Mouse (Mus musculus) frontal cortex, adult (tissue): Measurements from ENCODE around the gene Armh3.
A peak's percentile ranks its signal among the peaks of the same experiment; 100 is the strongest.
"Not testable (repeated sequence)": the region's sequence is repeated elsewhere in the genome, so short reads cannot be mapped to it uniquely, and the experiment has no call there.

ENCODE experiments used
- ATAC-seq: cut with Nextera tagmentation; 2 replicates; pipeline ENCODE4 v1.9.2; 2017; ENCODE audit warnings: mild to moderate bottlenecking, moderate library complexity, mixed read lengths; ENCODE audit not compliant: low TSS enrichment

Gene Armh3

DNA sequence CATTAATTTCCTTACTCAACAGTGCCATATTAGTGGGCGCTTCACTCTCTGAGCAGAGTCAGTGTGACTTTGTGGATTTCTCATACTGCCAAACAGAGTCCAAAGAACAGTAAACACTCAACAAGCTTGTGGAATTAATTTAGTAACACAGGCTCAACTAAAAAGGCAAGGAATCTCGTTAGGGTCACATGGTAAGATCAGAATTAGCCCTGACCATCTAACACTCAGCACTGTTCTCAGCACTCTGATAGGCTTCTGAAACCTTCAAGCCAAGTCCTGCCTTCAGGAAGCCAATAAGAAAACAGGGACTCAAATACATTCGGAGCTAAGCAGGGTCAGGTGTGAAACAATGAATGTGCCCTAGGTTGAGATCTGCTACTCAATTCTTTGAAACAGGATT is 172.1 kb downstream of the Armh3 start:
- ATAC-seq: no peak

GRCm38 (mm10) chr19:45821832-45822231 is 176.5 kb downstream of the Armh3 start:
- 0 out of 2 replicates have a peak, but pooled peaks have one; percentile 35 for ATAC-seq

DNA sequence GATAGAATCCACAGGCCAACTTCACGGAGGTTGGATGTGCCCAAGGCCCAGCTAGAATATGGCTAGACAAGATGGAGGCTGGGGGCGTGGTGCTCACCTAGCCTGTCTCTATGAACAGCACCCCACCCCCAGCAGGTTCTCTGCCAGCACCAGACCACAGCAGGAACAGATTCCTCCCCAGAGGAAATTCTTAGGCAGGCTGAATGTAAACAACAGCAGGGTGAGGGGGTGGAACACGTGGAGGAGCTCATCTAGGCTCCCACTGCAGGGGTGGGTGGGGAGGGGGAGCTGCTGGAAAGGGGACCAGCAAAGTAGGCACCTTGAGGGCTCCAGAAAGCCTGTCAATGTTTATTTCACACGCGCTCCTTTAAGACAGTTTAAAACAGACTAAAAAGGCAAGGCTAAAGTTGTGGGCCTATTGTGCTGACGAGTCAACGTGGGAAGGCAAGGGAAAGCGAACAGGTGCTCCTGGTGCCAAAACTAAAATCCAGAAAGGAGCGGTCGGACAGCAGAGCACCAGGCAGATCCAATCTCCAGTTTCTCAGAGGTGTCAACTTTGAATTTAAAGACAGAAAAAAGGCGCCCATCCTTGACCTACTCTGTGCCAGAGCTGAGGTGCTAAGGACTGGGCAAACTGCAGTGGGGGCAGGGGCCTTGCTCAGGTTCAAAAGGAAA is 180.3 kb downstream of the Armh3 start:
- no peak for ATAC-seq

DNA sequence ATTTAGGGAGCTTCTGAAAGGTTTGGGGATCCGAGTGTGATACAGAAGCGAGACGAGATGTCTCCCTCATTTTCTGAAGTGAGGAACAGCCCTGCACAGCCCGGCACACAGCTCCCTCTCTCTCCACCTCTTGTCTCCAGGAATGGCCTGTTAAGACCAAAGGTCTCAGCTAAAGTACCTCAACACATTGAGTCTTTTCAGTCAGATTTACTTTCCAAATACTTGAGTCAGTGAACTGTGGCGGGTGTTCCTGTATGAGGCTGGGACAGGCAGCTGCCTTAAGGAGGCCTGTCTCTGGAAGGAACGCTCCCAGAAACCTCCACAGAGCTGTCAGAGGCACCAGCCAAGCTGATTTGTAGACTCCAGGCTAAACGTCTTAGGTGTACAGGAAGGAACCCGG is 181.6 kb downstream of the Armh3 start:
- no peak for ATAC-seq

GRCm38 (mm10) chr19:45815831-45816405 is 182.4 kb downstream of the Armh3 start, which contains the start of gene Kcnip2:
Gene Kcnip2, minus strand, starts transcription at chr19:45816061.
- ATAC-seq: peak; percentile 33

GRCm38 (mm10) chr19:45815170-45815569 is 183.1 kb downstream of the Armh3 start:
- peak; percentile 13; the same call in 1 of the 2 replicates for ATAC-seq

- ATAC-seq: no peak
These were observed 184.5 kb downstream of the Armh3 start for GRCm38 (mm10) chr19:45813801-45814200.

GRCm38 (mm10) chr19:45813263-45813662 is 185.0 kb downstream of the Armh3 start:
- no peak for ATAC-seq

DNA sequence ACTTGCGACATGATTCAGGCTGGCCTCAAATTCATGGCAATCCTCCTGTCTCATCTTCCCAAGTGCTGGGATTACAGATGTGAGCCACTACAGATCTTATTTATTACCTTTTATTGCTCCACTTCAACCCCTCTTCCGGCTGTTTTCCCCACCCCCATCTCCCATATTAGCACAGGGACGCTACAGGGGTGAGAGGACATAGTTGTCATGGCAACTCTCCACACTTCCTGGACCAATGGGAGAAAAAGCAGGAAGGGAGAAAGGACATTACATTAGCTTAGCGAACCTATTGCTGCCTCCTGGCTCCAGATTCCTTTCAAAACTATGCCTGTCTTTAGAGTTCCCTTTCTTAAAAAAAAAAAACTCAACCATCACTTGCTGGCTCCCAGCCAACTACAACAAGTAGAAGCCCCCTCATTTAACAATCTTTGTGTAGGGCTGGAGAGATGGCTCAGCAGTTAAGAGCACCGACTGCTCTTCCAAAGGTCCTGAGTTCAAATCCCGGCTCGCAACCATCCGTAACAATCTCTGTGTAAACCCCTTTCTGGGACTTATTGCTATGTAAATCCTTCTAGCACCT is 185.5 kb downstream of the Armh3 start:
- ATAC-seq: no peak

DNA sequence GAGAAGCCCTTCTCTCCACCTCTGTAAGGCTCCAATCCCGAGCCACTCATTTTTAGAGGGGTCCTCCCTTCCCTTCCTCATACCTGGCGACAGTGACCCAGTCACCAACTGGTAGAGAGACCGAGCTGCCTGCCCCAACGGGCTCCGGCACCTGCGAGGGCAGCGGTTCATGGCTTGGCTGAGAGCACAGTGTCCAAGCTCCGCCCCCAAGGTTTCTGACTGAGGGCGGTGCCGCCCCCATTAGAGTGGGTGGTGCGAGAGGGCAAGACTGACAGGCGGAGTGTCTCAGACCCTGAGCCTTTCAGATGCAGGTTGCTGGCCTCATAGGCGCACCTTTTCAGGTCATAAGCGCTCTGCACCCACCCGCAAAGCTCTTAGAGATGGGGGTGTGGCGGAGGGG is 186.2 kb downstream of the Armh3 start:
- no peak for ATAC-seq

DNA sequence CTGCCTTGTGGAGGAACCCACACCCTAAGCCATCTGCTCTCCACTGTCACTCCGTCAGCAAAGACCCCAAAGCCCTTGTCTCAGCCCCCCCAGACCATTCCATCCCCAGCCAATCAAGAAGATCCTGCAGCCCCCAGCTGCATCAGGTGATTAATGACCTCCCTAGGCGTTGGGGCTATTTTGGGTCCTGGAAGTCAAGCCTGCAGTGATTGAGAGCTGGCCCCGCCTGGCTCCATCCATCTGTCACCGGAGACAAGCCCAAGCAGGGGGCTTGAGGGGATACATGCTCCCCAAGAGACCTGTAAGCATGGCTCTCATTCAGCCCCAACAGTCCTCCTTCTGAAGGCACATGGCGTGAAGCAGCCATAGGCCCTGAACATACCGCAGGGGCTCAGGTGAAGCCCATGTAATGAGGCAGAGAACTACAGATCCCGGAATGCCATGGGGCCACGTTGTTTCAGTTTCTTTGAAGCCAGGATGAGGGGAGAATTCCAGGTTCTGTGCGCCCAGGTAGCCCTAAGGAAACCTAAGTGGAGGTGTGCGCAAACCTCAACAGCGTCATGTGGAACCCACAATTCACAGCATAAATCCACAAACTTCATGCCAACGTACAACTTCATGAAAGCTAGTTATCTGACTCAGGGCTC is 187.1 kb downstream of the Armh3 start:
- no peak for ATAC-seq

GRCm38 (mm10) chr19:45807732-45808131 is 190.6 kb downstream of the Armh3 start:
- ATAC-seq: no peak

DNA sequence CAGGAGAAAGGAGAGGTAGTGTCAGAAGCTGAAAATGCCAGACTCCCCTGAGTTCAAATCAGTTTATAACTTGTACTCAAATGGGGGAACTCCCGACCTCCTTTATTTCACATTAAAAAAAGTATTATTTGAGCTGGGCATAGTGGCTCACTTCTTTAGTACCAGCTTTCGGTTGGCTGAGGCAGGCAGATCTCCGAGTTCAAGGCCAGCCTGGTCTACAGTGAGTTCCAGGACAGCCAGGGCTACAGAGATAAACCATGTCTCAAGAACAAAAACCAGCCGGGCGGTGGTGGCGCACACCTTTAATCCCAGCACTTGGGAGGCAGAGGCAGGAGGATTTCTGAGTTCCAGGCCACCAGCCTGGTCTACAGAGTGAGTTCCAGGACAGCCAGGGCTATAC is 192.5 kb downstream of the Armh3 start:
- ATAC-seq: not testable (repeated sequence)

DNA sequence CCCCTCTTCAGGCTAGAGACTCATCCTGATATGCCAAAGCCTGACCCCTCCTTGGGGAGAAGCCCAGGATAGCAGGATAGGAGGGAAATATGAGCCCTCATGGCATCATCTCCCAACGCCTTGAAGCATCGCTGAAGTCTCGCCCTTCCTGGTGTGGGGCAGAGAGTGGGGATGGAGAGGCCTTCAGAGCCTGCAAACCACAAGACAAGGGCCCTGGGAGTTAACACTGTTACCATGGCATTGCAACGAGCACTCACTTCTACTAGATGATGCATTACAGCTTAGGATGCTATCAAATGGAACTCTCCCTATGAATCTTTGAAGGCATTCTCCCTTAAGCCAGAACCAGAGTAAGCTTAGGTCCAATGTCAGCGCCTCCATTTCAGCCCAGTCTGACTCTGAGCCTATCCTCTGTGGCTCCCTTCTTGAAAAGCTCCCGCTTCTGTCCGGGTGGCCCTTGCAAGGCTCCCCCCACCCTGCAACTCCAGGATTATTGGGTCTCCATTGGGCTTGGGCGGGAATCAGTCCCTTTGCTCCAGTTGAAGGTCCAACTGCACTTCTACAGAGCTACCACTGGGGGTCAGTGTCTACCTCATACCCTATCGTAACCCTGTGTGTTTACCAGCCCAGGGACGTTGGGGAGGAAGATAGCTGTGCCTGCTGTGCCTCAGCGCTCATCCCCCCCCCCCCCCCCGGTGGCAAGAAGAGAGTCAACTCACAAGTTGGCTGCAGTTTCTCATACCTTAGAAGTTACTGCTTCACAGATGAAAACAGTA is 193.5 kb downstream of the Armh3 start:
- ATAC-seq: peak; percentile 78

DNA sequence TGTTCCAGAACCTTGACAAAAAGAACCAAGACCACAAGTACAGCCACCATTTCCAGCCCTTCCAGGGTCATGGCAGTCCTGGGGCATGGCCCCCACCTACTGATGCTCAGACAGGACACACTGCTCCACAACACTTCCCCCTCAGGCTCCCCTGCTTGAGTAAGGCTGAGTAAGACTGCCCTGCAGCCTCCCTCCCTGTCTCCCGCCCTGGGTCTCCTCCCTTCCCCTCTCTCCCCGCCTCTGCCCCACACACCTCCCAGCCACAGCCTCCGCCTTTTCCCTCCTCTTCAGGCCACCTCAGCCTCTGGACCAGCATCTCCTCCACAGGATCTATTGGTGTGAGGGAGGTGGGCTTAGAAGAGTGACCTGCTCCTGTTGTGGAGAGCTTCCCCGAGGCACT is 194.9 kb downstream of the Armh3 start:
- ATAC-seq: no peak

- ATAC-seq: 0 out of 2 replicates have a peak, but pooled peaks have one; percentile 3
These were observed 195.6 kb downstream of the Armh3 start for GRCm38 (mm10) chr19:45802702-45803101.

DNA sequence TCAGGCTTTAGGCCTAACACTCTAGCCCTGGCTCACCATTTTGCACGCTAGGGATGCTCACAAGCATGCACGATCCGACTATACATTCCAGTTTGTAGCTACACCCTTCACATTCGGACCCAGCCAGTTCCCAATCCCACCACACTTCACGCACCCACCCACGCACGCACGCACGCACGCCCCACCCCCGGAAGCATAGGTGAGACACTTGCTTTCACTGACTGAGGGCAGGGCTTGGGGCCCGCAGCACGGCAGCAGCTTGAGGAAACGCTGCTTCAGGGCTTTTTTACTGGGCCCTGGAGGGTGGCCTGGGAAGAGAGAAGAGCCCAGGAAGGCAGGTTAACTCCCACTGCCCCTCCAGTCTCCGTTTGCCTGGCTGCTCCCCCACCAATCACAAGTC is 201.4 kb downstream of the Armh3 start:
- no peak for ATAC-seq

DNA sequence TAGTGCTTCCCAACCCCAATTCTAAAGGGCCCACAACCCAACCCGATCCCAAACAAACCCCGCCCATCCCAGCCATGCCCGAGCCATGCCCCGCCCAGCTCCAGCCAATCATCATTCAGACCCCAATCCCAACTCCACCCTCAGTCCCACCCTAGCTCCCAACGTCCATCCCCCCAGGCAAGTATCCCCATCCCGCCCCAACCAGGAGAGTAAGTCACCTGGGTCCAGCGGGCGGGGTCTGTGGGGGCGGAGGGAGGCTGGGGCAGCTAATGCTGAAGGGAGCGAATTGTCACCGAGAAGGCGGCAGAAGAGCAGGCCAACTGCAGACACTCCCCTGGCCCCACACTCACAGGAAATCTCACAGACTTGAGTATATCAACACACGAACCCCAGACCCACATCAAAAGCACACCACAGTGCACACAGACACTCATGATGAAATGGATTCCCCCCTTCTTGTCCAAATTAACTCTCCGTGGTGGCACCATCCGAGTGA is 202.2 kb downstream of the Armh3 start:
- ATAC-seq: no peak

DNA sequence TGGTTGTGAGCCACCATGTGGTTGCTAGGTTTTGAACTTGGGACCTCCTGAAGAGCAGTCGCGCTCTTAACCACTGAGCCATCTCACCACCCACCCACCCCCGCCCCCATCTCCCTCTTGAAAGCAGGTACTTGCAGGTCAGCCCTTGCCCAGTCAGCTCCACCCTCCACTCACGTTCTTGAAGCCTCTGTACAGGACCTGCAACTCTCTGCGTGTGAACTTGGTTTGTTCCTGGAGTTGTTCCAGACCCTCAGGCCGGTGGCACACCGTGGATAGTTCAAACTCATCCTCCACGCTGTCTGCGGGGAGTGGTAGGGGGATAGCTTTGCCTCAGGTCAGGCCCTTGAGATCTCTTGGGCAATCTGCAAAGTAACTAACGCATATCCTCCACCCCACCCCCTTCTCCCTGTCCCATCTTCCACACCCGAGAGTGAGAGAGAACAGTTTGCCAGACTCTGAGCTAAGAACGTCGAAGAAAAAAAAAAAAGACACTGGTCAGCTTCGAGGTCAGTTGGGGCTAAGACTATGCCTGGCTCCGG is 202.8 kb downstream of the Armh3 start:
- ATAC-seq: no peak

DNA sequence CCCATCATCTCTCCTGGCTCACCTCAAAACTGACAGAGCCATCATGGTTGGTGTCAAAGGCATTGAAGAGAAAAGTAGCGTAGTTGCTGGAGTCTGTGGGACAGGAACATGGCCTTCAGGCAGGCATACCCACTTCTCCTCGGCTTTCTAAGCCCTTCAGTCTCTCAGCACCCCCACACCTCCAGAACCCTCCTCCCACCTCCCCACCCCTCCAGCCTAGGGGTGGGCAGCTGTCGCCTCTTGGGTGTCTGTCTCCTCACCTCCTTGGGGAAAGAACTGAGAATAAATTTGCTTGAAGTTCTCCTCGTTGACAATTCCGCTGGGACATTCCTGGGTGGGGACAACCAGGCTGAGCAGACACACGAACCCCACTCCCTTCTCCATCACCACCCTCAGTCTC is 203.6 kb downstream of the Armh3 start:
- no peak for ATAC-seq

DNA sequence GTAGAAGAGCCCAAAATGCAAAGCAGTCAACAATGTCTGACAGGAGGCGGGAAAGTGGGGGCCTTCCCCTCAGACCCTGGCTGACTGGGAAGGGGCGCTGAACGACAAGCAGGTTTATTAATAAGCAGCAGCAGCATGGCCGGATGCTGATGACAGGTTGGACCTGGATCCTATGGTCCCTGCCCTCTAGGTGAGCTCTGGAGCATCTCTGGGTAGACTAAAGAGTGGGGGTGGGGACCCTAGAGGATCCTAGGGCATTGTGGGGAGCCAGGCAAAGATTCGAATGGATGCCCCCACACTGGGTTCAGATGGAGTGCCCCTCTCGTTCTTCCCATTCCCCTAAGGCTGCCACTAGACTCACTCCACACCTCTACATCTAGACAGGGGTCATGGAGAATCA is 205.9 kb downstream of the Armh3 start:
- ATAC-seq: no peak
